Mouse (Mus musculus) bone marrow macrophage, adult 2 months (primary cell): ENCODE measurements around the gene Syngr2.

Experiments used
- CTCF ChIP-seq: IDR thresholded peaks from 2 replicates; pipeline ENCODE4 v1.5.1; 2012; ENCODE audit warnings: low read depth, mild to moderate bottlenecking, low read length, moderate library complexity
- POLR2A ChIP-seq: IDR thresholded peaks from 2 replicates; pipeline ENCODE4 v1.6.1; 2012; ENCODE audit warnings: mild to moderate bottlenecking, low read depth, low read length, borderline replicate concordance

- TF ChIP-seq CTCF = no peak
- TF ChIP-seq POLR2A = no peak
These were observed 2.7 kb upstream of the Syngr2 start for GRCm38 (mm10) chr11:117806781-117807180.
